Mouse (Mus musculus): ENCODE measurements around the gene Kcnip1.

DNA sequence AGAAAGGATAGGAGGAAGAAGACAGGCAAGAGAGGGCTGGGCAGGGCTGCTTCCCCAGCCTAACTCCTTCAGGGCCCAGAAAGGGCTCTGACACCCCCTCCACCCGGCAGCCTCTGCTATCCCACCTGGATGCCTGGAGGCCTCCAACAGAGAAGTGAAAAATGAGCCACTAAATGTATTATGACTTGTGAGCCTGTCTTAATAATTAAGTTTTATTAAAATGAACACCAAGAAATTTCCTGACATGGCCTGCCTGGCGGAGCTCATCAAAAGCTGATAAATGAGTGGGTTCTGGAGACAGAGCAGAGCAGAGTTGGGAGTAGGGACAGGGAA, 120.3 kb downstream of the Kcnip1 start:
- TF ChIP-seq POLR2A (IDR thresholded peaks at IDR 0.05; ENCODE audit: low read depth, low read length) (no peak), EP300 (IDR thresholded peaks at IDR 0.05; ENCODE audit: low read length) (no peak), KAT2A (IDR thresholded peaks at IDR 0.05; ENCODE audit: insufficient replicate concordance, low read length) (no peak), USF1 (IDR thresholded peaks at IDR 0.05; ENCODE audit: low read depth, low read length) (no peak)
